Mouse (Mus musculus) hindbrain, embryonic 11.5 days (tissue): Measurements from ENCODE around the gene Vwa8. TPM values are rescaled to one million over a fixed set of nuclear protein-coding genes. Genes with fewer than 3 reads are reported as not detected.
A peak's percentile ranks its signal among the peaks of the same experiment; 100 is the strongest.

Source experiments
- ATAC-seq: fragments of 200-750 bp; cut with Nextera tagmentation; 2 replicates; pipeline ENCODE4 v1.8.0; 2017; ENCODE audit warnings: mild to moderate bottlenecking, moderate TSS enrichment, moderate library complexity; ENCODE audit not compliant: low FRiP score
- DNase-seq: peaks from one replicate; pipeline ENCODE4 v3.0.0-alpha.2; 2015; ENCODE audit warnings: low spot score
- H3K27ac ChIP-seq: fragments of 300-500 bp; sonication (generic); 2 replicates; pipeline ENCODE4 v1.5.1; 2014; ENCODE audit warnings: mild to moderate bottlenecking, low read depth, low read length
- H3K27me3 ChIP-seq: fragments of 300-500 bp; sonication (generic); 2 replicates; pipeline ENCODE4 v1.6.1; 2014; ENCODE audit warnings: mild to moderate bottlenecking, low read length, moderate library complexity, mixed read lengths; ENCODE audit not compliant: control insufficient read depth, insufficient read depth
- H3K36me3 ChIP-seq: fragments of 300-500 bp; sonication (generic); 2 replicates; pipeline ENCODE4 v1.6.1; 2014; ENCODE audit warnings: mild to moderate bottlenecking, low read length, moderate library complexity, mixed read lengths; ENCODE audit not compliant: control insufficient read depth, insufficient read depth
- H3K4me1 ChIP-seq: fragments of 300-500 bp; sonication (generic); replicated peaks from 2 replicates; pipeline ENCODE4 v1.6.1; 2014; ENCODE audit warnings: low read length, mixed read lengths; ENCODE audit not compliant: control insufficient read depth, insufficient read depth
- H3K4me2 ChIP-seq: fragments of 300-500 bp; sonication (generic); replicated peaks from 2 replicates; pipeline ENCODE4 v1.6.1; 2014; ENCODE audit warnings: mild to moderate bottlenecking, low read depth, low read length
- H3K4me3 ChIP-seq: fragments of 300-500 bp; sonication (generic); 2 replicates; pipeline ENCODE4 v1.5.1; 2014; ENCODE audit warnings: low read depth, low read length
- H3K9ac ChIP-seq: fragments of 300-500 bp; sonication (generic); 2 replicates; pipeline ENCODE4 v1.6.1; 2014; ENCODE audit warnings: low read depth, low read length
- H3K9me3 ChIP-seq: fragments of 300-500 bp; sonication (generic); 2 replicates; pipeline ENCODE4 v1.6.1; 2016; ENCODE audit warnings: low read length; ENCODE audit not compliant: control insufficient read depth
- WGBS: fragments of 180-500 bp; shearing (Covaris S2); extraction: QIAGEN DNeasy Blood & Tissue Kit; methylation state at CpG from one replicate; pipeline ENCODE4 v1.1.7; 2014; 5-methylcytosine and 5-hydroxymethylcytosine counted together
- polyA plus RNA-seq: library from polyadenylated mRNA; unstranded; fragments of >200 nt; fragmentation: Nextera tagmentation; extraction: Ambion mirVana; gene quantifications from 2 replicates; pipeline ENCODE4 v1.2.1, GENCODE M21; 2014

The Vwa8 gene
- polyA plus RNA-seq, 1 experiment from 2014 or later, result 7.2 TPM

DNA sequence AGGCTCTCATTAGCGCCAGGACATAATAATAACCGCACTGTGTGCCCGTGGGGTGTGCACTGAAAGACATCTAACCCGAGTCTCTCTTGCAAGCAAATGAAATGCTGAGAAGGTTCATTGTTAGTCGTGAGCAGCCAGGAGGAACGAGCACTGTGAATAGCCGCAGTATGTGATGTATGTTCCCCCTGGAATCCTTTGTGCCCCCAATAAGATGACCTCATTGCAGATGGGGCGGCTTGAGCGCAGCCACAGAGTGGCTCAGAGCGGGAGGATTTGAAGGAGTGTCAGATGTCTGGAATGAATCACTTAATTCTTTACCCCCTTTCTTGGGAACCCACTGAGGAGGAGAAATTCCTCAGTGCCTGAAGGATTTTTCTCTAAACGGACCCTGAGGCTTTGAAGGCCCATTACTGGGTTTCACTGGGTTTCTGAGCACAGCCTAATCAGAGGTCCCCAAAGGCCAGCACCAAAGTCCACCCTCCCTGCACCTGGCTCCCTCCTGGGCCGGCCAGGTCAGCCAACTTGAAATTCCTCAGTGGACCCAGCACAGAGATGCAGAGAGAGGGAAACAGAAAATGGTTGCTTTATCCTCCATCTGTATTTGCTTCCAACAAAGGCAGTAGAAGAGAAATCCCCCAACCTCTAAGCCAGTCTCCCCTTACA is 354.8 kb downstream of the Vwa8 start:
- peaks cover 14% of the 10 kb centered on the region for H3K4me1 ChIP-seq
- 2% methylated on average over 12 of the region's 12 CpGs for WGBS
- ATAC-seq, result peak; percentile 96
- peak overlapping the region; percentile 81 for H3K27ac ChIP-seq
- H3K4me2 ChIP-seq, result no peak overlapping the region
- H3K9me3 ChIP-seq, result no peaks in the 10 kb centered on the region
- no peak overlapping the region for H3K9ac ChIP-seq
- DNase-seq, result peak; percentile 81
- H3K36me3 ChIP-seq, result no peaks in the 10 kb centered on the region
- H3K4me3 ChIP-seq, result no peak overlapping the region
- no peaks in the 10 kb centered on the region for H3K27me3 ChIP-seq

DNA sequence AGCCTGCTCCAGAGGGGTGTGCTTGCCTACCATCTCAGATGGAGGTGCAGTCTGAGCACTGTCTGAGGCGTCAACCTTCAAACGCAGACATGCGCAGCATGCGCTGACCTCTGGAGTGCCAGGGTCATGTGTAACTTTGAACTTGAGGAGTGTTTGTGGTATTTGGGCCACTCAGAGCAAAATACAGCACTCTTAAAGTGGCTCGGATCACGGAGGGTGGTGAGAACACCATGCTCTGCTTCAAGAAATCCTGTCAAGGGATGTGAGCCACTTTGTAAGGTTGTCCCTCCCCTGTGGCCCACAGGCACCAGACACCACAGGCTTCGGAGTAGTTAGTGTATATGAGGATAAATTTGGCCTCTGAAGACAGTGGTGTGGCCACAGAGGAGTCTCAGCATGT is 356.0 kb downstream of the Vwa8 start:
- H3K9me3 ChIP-seq, result no peaks in the 10 kb centered on the region
- DNase-seq (no peak), ATAC-seq (no peak)
- H3K9ac ChIP-seq, result no peak overlapping the region
- H3K27ac ChIP-seq, result peak overlapping the region; percentile 81; the same call in 1 of the 2 replicates
- no peaks in the 10 kb centered on the region for H3K36me3 ChIP-seq
- H3K4me2 ChIP-seq, result no peak overlapping the region
- no peaks in the 10 kb centered on the region for H3K27me3 ChIP-seq
- peaks cover 14% of the 10 kb centered on the region for H3K4me1 ChIP-seq
- no peak overlapping the region for H3K4me3 ChIP-seq
- 85% methylated on average over 7 of the region's 7 CpGs for WGBS

DNA sequence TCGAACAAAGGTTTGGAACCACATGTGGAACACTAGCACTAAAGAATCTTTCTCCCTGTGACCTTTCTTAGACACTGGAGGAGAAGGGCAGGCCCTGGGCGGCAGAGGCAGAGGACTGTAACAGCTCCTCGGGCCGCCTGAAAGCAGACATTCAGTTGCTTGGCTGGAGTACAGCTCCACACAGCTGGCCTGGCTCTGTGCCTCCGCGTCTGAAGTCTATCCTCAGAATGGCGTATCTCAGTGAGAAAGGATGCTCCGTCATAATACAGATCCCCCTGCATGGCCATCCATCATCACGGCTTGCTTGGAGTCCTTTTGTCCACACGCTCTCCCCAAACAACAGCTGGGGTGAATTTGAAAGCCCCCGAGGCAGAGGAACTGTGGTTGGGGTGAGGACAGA is 357.4 kb downstream of the Vwa8 start:
- H3K27me3 ChIP-seq, result no peaks in the 10 kb centered on the region
- H3K4me3 ChIP-seq, result no peak overlapping the region
- no peaks in the 10 kb centered on the region for H3K9me3 ChIP-seq
- H3K36me3 ChIP-seq, result no peaks in the 10 kb centered on the region
- no peak overlapping the region; the same call in 1 of the 2 replicates for H3K9ac ChIP-seq
- WGBS, result 24% methylated on average over 11 of the region's 11 CpGs
- H3K4me2 ChIP-seq, result no peak overlapping the region
- peaks cover 10% of the 10 kb centered on the region for H3K4me1 ChIP-seq
- DNase-seq (peak; percentile 50), ATAC-seq (0 out of 2 replicates have a peak, but pooled peaks have one; percentile 8)
- peak overlapping the region; percentile 51; the same call in 1 of the 2 replicates for H3K27ac ChIP-seq

DNA sequence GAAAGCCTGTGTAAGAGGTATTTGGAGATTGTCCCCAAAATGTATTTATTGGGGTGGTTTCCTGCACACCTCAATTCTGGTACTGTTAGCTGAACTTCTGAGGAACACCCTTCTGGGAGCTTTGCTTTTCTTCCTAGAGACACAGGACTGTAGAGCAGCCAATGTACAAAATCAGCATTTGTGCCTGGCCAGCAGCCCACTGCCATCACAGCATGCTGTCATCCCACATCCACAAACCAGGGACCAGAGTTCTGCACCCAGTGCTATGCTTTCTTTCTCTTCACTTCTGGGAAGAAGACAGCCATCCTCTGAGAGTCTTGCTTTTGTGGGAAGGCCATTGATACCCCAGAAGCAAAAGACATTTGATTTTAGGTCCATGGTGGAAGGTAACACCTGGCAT is 359.6 kb downstream of the Vwa8 start:
- Histone ChIP-seq H3K36me3 (no peaks in the 10 kb centered on the region), H3K4me3 (no peak overlapping the region), H3K9me3 (no peaks in the 10 kb centered on the region), H3K9ac (no peak overlapping the region), H3K4me1 (peaks cover 8% of the 10 kb centered on the region), H3K4me2 (no peak overlapping the region), H3K27ac (no peak overlapping the region), H3K27me3 (no peaks in the 10 kb centered on the region)
- DNase-seq, result no peak
- no peak for ATAC-seq

DNA sequence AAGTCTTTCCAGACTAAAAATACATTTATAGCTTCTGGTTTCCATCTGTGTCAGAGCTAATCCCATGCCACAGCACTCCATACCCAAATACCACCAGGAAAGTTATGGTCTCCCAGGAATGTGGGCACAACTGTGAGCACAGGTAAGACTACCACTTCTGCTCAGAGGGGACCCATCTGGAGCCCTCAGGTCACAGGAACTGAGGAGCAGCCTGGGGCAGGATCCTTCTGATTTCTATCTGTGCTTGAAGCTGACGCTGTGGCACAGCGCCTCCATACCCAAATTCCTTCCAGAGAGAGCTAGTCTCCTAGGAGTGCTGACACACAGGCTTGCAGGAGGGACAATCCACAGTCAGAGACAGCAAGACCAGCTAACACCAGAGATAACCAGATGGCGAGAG is 361.0 kb downstream of the Vwa8 start:
- 84% methylated on average over 3 of the region's 3 CpGs for WGBS
- no peaks in the 10 kb centered on the region for H3K27me3 ChIP-seq
- no peak for DNase-seq
- H3K4me1 ChIP-seq, result no peaks in the 10 kb centered on the region; the same call in 1 of the 2 replicates
- H3K4me2 ChIP-seq, result no peak overlapping the region
- H3K27ac ChIP-seq, result no peak overlapping the region
- no peak for ATAC-seq
- H3K9me3 ChIP-seq, result no peaks in the 10 kb centered on the region
- H3K9ac ChIP-seq, result no peak overlapping the region
- H3K4me3 ChIP-seq, result no peak overlapping the region
- no peaks in the 10 kb centered on the region for H3K36me3 ChIP-seq

DNA sequence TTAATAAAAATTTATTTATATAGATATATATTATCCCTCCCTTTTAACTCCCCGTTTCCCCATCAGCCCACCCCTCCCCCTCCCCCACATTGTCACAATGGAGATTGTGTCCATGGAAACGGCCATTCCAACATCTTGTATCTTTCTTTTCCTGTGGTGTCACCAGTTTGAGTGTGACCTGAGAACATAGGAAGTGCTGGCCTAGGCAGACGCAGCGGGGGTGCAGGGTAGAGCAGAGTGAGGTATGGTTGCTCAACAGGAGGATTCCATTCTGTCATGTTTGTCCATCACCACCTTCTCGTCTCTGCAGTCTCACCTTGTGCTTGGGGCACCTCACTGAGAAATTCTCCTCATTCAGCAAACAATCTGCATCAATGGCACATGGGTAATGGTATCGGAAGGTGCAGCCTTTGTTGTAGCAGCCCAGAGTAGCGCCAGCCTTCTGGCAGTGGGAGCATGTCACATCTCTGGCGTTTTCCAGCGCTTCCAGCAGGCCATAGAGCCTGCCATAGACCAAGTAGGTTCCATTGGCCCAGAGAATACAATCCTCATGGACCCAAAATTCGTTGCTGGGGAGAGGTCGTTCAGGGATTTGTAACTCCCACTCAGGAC is 363.6 kb downstream of the Vwa8 start:
- 86% methylated on average over 11 of the region's 11 CpGs for WGBS
- ATAC-seq, result no peak

DNA sequence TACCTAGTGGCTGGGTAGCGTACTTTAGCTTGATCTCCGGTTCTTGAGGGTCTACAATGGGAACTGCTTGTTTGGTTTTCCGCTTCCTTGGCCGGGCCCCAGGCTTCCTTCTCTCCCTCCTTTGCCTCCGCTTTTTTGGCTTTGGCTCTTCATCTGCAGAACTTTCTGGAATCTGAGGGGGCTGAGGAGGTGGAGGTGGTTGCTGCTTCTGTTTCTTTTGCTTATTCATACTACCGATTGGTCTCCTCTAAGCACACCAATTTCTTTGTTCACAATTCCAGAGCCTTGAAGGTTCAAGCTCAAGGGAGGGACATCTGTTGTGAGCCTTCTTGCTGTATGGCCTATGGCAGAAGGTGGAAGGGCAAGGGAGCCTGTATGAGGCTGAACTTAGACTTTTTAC is 365.3 kb downstream of the Vwa8 start:
- H3K4me2 ChIP-seq, result no peak overlapping the region
- H3K36me3 ChIP-seq, result no peaks in the 10 kb centered on the region
- H3K27ac ChIP-seq, result no peak overlapping the region
- WGBS, result 93% methylated on average over 6 of the region's 6 CpGs
- ATAC-seq (no peak), DNase-seq (no peak)
- H3K9ac ChIP-seq, result no peak overlapping the region
- no peaks in the 10 kb centered on the region for H3K27me3 ChIP-seq
- no peaks in the 10 kb centered on the region for H3K9me3 ChIP-seq
- no peak overlapping the region for H3K4me3 ChIP-seq
- H3K4me1 ChIP-seq, result no peaks in the 10 kb centered on the region

More for the DNA sequence above, 363.6 kb downstream of the Vwa8 start:
- no peak overlapping the region for H3K27ac ChIP-seq
- no peak overlapping the region for H3K9ac ChIP-seq
- no peak for DNase-seq
- no peaks in the 10 kb centered on the region for H3K36me3 ChIP-seq
- H3K27me3 ChIP-seq, result no peaks in the 10 kb centered on the region
- H3K9me3 ChIP-seq, result no peaks in the 10 kb centered on the region
- H3K4me1 ChIP-seq, result no peaks in the 10 kb centered on the region
- H3K4me2 ChIP-seq, result no peak overlapping the region
- no peak overlapping the region for H3K4me3 ChIP-seq

DNA sequence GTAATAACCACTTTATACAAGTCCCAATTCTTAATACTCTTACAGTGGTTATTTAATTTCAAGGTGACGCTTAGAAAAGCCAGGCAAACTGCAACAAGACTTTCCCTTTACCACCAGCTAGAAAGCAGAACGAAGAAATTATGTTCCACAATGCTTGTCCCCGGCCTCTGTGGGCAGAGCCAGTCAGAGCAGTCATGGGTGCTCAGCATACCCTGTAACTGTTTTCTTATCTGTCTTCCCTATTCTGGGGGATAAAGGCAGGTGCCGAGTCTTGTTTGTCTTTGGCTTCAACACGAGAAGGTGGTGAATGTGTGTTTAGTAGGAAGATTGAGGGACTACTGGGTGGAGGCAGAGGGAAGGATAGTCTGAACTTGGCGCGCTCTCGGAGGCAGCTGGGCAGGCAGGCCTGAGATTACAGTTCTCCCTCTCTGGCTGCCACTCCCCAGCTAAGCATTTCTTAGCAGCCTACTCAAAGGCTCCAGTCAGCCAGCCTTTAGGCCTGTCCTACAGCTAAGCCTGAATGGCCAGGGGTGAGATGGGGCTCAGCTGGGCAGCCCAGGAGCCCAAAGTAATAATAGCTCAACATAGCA is 365.9 kb downstream of the Vwa8 start:
- 89% methylated on average over 8 of the region's 8 CpGs for WGBS
- no peak for ATAC-seq

DNA sequence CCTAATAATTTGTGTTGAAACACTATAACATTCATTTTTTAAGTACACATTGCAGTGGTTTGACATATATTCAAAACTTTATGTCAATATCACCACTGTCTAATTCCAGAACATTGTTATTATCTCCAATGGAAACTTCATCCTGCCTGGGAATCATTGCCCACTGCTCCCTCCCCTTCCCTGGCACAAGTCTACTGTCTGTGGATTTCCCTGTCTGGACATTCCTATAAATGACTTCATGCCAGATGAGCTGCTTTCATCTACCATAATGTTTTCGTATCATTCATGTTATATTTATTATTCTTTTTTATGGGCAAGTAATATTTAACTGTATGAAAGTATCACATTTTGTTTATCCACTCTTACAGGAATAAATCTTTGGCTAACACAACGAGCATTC is 367.5 kb downstream of the Vwa8 start:
- no peak overlapping the region for H3K4me3 ChIP-seq
- H3K4me2 ChIP-seq, result no peak overlapping the region
- no peaks in the 10 kb centered on the region for H3K36me3 ChIP-seq
- ATAC-seq (no peak), DNase-seq (no peak)
- H3K9ac ChIP-seq, result no peak overlapping the region
- no peak overlapping the region for H3K27ac ChIP-seq
- H3K27me3 ChIP-seq, result no peaks in the 10 kb centered on the region
- H3K4me1 ChIP-seq, result no peaks in the 10 kb centered on the region
- H3K9me3 ChIP-seq, result no peaks in the 10 kb centered on the region
- 76% methylated on average over 2 of the region's 2 CpGs for WGBS

More for the DNA sequence above, 365.9 kb downstream of the Vwa8 start:
- Histone ChIP-seq H3K27me3 (no peaks in the 10 kb centered on the region), H3K4me3 (no peak overlapping the region), H3K9me3 (no peaks in the 10 kb centered on the region), H3K4me1 (no peaks in the 10 kb centered on the region), H3K9ac (no peak overlapping the region), H3K36me3 (no peaks in the 10 kb centered on the region), H3K27ac (no peak overlapping the region), H3K4me2 (no peak overlapping the region)
- DNase-seq, result no peak
